Mouse (Mus musculus): ENCODE results near the gene Ppp1r16b. TPM values are rescaled to one million over a fixed set of nuclear protein-coding genes. Genes with fewer than 3 reads are reported as not detected.
A peak's percentile ranks its signal among the peaks of the same experiment; 100 is the strongest.
"Not testable (repeated sequence)": the region's sequence is repeated elsewhere in the genome, so short reads cannot be mapped to it uniquely, and the experiment has no call there.

Gene Ppp1r16b
- polyA plus RNA-seq, 1 experiment from 2014 or later: 33.3 TPM

- Histone ChIP-seq H3K4me1 (replicated peaks; ENCODE audit: control insufficient read depth, insufficient read depth, low read length) (peaks cover 8% of the 10 kb centered on the region), H3K9ac (replicated peaks; ENCODE audit: low read depth, low read length) (no peak overlapping the region), H3K27ac (ENCODE audit: low read length) (peak overlapping the region; percentile 23), H3K9me3 (ENCODE audit: control insufficient read depth, low read length) (no peaks in the 10 kb centered on the region), H3K4me2 (ENCODE audit: low read length) (no peak overlapping the region), H3K36me3 (ENCODE audit: control insufficient read depth, insufficient read depth) (no peaks in the 10 kb centered on the region), H3K27me3 (replicated peaks; ENCODE audit: control insufficient read depth, insufficient read depth, low read length) (no peaks in the 10 kb centered on the region), H3K4me3 (replicated peaks; ENCODE audit: low read length) (no peak overlapping the region)
- 0 out of 2 replicates have a peak, but pooled peaks have one; percentile 4 for ATAC-seq
- 90% methylated on average over 6 of the region's 6 CpGs for WGBS
Measured at GRCm38 (mm10) chr2:158733914-158734313, 68.7 kb downstream of the Ppp1r16b start.

- Histone ChIP-seq H3K4me3 (replicated peaks; ENCODE audit: low read length) (no peak overlapping the region), H3K4me2 (ENCODE audit: low read length) (no peak overlapping the region), H3K9ac (replicated peaks; ENCODE audit: low read depth, low read length) (no peak overlapping the region), H3K36me3 (ENCODE audit: control insufficient read depth, insufficient read depth) (no peaks in the 10 kb centered on the region), H3K9me3 (ENCODE audit: control insufficient read depth, low read length) (no peaks in the 10 kb centered on the region), H3K4me1 (replicated peaks; ENCODE audit: control insufficient read depth, insufficient read depth, low read length) (peaks cover 8% of the 10 kb centered on the region), H3K27ac (ENCODE audit: low read length) (peak overlapping the region; percentile 47), H3K27me3 (replicated peaks; ENCODE audit: control insufficient read depth, insufficient read depth, low read length) (no peaks in the 10 kb centered on the region)
- ATAC-seq: peak; percentile 81
- 55% methylated on average over 7 of the region's 7 CpGs for WGBS
Measured at GRCm38 (mm10) chr2:158734500-158735152, 69.4 kb downstream of the Ppp1r16b start.

- Histone ChIP-seq H3K36me3 (ENCODE audit: control insufficient read depth, insufficient read depth) (no peaks in the 10 kb centered on the region), H3K4me2 (ENCODE audit: low read length) (no peak overlapping the region), H3K4me3 (replicated peaks; ENCODE audit: low read length) (no peak overlapping the region), H3K9ac (replicated peaks; ENCODE audit: low read depth, low read length) (no peak overlapping the region), H3K27me3 (replicated peaks; ENCODE audit: control insufficient read depth, insufficient read depth, low read length) (no peaks in the 10 kb centered on the region), H3K4me1 (replicated peaks; ENCODE audit: control insufficient read depth, insufficient read depth, low read length) (peaks cover 8% of the 10 kb centered on the region), H3K27ac (ENCODE audit: low read length) (no peak overlapping the region), H3K9me3 (ENCODE audit: control insufficient read depth, low read length) (no peaks in the 10 kb centered on the region)
- 93% methylated on average over 8 of the region's 8 CpGs for WGBS
- ATAC-seq: no peak
Measured at GRCm38 (mm10) chr2:158735340-158735739, 70.1 kb downstream of the Ppp1r16b start.

GRCm38 (mm10) chr2:158736247-158736646 lies 71.0 kb downstream of the Ppp1r16b start:
- H3K36me3 ChIP-seq (ENCODE audit: control insufficient read depth, insufficient read depth): not testable (repeated sequence)

GRCm38 (mm10) chr2:158738591-158738990 lies 73.4 kb downstream of the Ppp1r16b start:
- no peak overlapping the region for H3K27ac ChIP-seq (ENCODE audit: low read length)
- no peak overlapping the region for H3K4me2 ChIP-seq (ENCODE audit: low read length)
- H3K36me3 ChIP-seq (ENCODE audit: control insufficient read depth, insufficient read depth): no peaks in the 10 kb centered on the region
- WGBS: 70% methylated on average over 11 of the region's 11 CpGs
- no peak overlapping the region for H3K4me3 ChIP-seq (replicated peaks; ENCODE audit: low read length)
- H3K27me3 ChIP-seq (replicated peaks; ENCODE audit: control insufficient read depth, insufficient read depth, low read length): no peaks in the 10 kb centered on the region
- H3K9ac ChIP-seq (replicated peaks; ENCODE audit: low read depth, low read length): no peak overlapping the region
- peaks cover 8% of the 10 kb centered on the region for H3K4me1 ChIP-seq (replicated peaks; ENCODE audit: control insufficient read depth, insufficient read depth, low read length)
- ATAC-seq: no peak
- H3K9me3 ChIP-seq (ENCODE audit: control insufficient read depth, low read length): no peaks in the 10 kb centered on the region

More at GRCm38 (mm10) chr2:158736247-158736646, 71.0 kb downstream of the Ppp1r16b start:
- H3K9ac ChIP-seq (replicated peaks; ENCODE audit: low read depth, low read length); H3K9me3 ChIP-seq (ENCODE audit: control insufficient read depth, low read length); H3K4me3 ChIP-seq (replicated peaks; ENCODE audit: low read length); H3K4me2 ChIP-seq (ENCODE audit: low read length); ATAC-seq; H3K27me3 ChIP-seq (replicated peaks; ENCODE audit: control insufficient read depth, insufficient read depth, low read length); H3K4me1 ChIP-seq (replicated peaks; ENCODE audit: control insufficient read depth, insufficient read depth, low read length); H3K27ac ChIP-seq (ENCODE audit: low read length): not testable (repeated sequence)
- 89% methylated on average over 4 of the region's 4 CpGs for WGBS

GRCm38 (mm10) chr2:158739113-158739512 lies 73.9 kb downstream of the Ppp1r16b start:
- ATAC-seq: no peak
- Histone ChIP-seq H3K4me1 (replicated peaks; ENCODE audit: control insufficient read depth, insufficient read depth, low read length) (peaks cover 8% of the 10 kb centered on the region), H3K36me3 (ENCODE audit: control insufficient read depth, insufficient read depth) (no peaks in the 10 kb centered on the region), H3K27me3 (replicated peaks; ENCODE audit: control insufficient read depth, insufficient read depth, low read length) (no peaks in the 10 kb centered on the region), H3K9me3 (ENCODE audit: control insufficient read depth, low read length) (no peaks in the 10 kb centered on the region), H3K27ac (ENCODE audit: low read length) (no peak overlapping the region), H3K4me2 (ENCODE audit: low read length) (no peak overlapping the region), H3K4me3 (replicated peaks; ENCODE audit: low read length) (no peak overlapping the region), H3K9ac (replicated peaks; ENCODE audit: low read depth, low read length) (no peak overlapping the region)
- 86% methylated on average over 3 of the region's 3 CpGs for WGBS

GRCm38 (mm10) chr2:158741011-158741501 lies 75.9 kb downstream of the Ppp1r16b start:
- no peaks in the 10 kb centered on the region for H3K9me3 ChIP-seq (ENCODE audit: control insufficient read depth, low read length)
- WGBS: 40% methylated on average over 9 of the region's 9 CpGs
- H3K4me2 ChIP-seq (ENCODE audit: low read length): no peak overlapping the region
- no peak overlapping the region for H3K27ac ChIP-seq (ENCODE audit: low read length)
- H3K4me3 ChIP-seq (replicated peaks; ENCODE audit: low read length): no peak overlapping the region
- H3K36me3 ChIP-seq (ENCODE audit: control insufficient read depth, insufficient read depth): no peaks in the 10 kb centered on the region
- peaks cover 8% of the 10 kb centered on the region for H3K4me1 ChIP-seq (replicated peaks; ENCODE audit: control insufficient read depth, insufficient read depth, low read length)
- ATAC-seq: no peak
- H3K27me3 ChIP-seq (replicated peaks; ENCODE audit: control insufficient read depth, insufficient read depth, low read length): no peaks in the 10 kb centered on the region
- H3K9ac ChIP-seq (replicated peaks; ENCODE audit: low read depth, low read length): no peak overlapping the region

- no peaks in the 10 kb centered on the region for H3K27me3 ChIP-seq (replicated peaks; ENCODE audit: control insufficient read depth, insufficient read depth, low read length)
- H3K9ac ChIP-seq (replicated peaks; ENCODE audit: low read depth, low read length): no peak overlapping the region
- H3K27ac ChIP-seq (ENCODE audit: low read length): no peak overlapping the region
- H3K4me2 ChIP-seq (ENCODE audit: low read length): no peak overlapping the region
- ATAC-seq: no peak
- H3K9me3 ChIP-seq (ENCODE audit: control insufficient read depth, low read length): no peaks in the 10 kb centered on the region
- WGBS: 78% methylated on average over 5 of the region's 5 CpGs
- peaks cover 8% of the 10 kb centered on the region for H3K4me1 ChIP-seq (replicated peaks; ENCODE audit: control insufficient read depth, insufficient read depth, low read length)
- no peak overlapping the region for H3K4me3 ChIP-seq (replicated peaks; ENCODE audit: low read length)
- H3K36me3 ChIP-seq (ENCODE audit: control insufficient read depth, insufficient read depth): no peaks in the 10 kb centered on the region
Measured at GRCm38 (mm10) chr2:158742431-158742830, 77.2 kb downstream of the Ppp1r16b start.

- no peak overlapping the region for H3K9ac ChIP-seq (replicated peaks; ENCODE audit: low read depth, low read length)
- no peak for ATAC-seq
- H3K4me1 ChIP-seq (replicated peaks; ENCODE audit: control insufficient read depth, insufficient read depth, low read length): peaks cover 8% of the 10 kb centered on the region
- no peaks in the 10 kb centered on the region for H3K36me3 ChIP-seq (ENCODE audit: control insufficient read depth, insufficient read depth)
- H3K4me2 ChIP-seq (ENCODE audit: low read length): no peak overlapping the region
- no peak overlapping the region for H3K4me3 ChIP-seq (replicated peaks; ENCODE audit: low read length)
- no peaks in the 10 kb centered on the region for H3K9me3 ChIP-seq (ENCODE audit: control insufficient read depth, low read length)
- WGBS: 91% methylated on average over 11 of the region's 11 CpGs
- no peaks in the 10 kb centered on the region for H3K27me3 ChIP-seq (replicated peaks; ENCODE audit: control insufficient read depth, insufficient read depth, low read length)
- no peak overlapping the region for H3K27ac ChIP-seq (ENCODE audit: low read length)
Measured at GRCm38 (mm10) chr2:158743518-158744141, 78.4 kb downstream of the Ppp1r16b start.

All from forebrain, embryonic 16.5 days (tissue).